8 mouse cellular contexts compared by ENCODE assay signal in the genomic region with DNA sequence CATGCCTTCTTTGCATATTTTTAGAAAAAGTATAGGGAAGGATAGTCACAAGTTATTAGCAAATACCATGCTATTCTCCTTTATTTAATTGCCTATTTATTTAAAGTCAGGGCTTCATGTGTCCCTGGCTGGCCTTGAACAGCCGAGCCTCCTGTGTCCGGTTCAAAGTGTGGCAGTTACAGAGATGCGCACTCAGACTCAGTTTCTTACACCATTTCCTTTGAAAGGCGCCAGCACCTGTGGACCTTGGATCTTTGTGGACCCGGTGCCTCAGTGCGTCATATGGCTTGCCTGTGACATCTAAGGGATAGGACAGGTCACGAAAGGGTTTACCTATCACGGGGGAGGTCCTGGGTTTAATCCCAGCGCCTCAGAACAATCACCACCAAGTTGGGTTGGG. TPM values are rescaled to one million over a fixed set of nuclear protein-coding genes. Genes with fewer than 3 reads are reported as not detected.
DNase-seq lines count a peak whose midpoint lies in the region; ATAC-seq and TF ChIP-seq lines count a peak whose summit lies in the region.

No protein-coding gene starts in this region.

- H3K27ac ChIP-seq in stomach, embryonic 14.5 days (ENCODE audit: low read length) = peak overlapping the region; percentile 63; the same call in 1 of the 2 replicates
- no peak overlapping the region for H3K27ac ChIP-seq in stomach, postnatal 0 days (replicated peaks)
- peak overlapping the region; percentile 66; the same call in 1 of the 2 replicates for H3K27ac ChIP-seq in liver, embryonic 15.5 days (replicated peaks)

- peak overlapping the region; percentile 30 for H3K4me2 ChIP-seq in stomach, embryonic 14.5 days (replicated peaks; ENCODE audit: low read depth, low read length)
- no peak overlapping the region; the same call in 1 of the 2 replicates for H3K4me2 ChIP-seq in stomach, postnatal 0 days (replicated peaks; ENCODE audit: low read depth)
- H3K4me2 ChIP-seq in liver, embryonic 15.5 days = peak overlapping the region; percentile 68

- DNase-seq in cerebellum, adult 11-12 months = peak; percentile 34
- no peak for DNase-seq in cerebellum, postnatal 10 days
- no peak for DNase-seq in stomach, postnatal 0 days (ENCODE audit: low spot score)
- DNase-seq in MN1 (ENCODE audit: low spot score) = no peak
- no peak for DNase-seq in thymus, adult 18-20 months

- H3K9ac ChIP-seq in stomach, embryonic 14.5 days (replicated peaks; ENCODE audit: low read depth, low read length) = no peak overlapping the region
- no peak overlapping the region for H3K9ac ChIP-seq in stomach, postnatal 0 days (ENCODE audit: low read length)
- H3K9ac ChIP-seq in liver, embryonic 15.5 days = peak overlapping the region; percentile 35; the same call in 1 of the 2 replicates

- no peaks in the 10 kb centered on the region for H3K9me3 ChIP-seq in stomach, embryonic 14.5 days (ENCODE audit: control insufficient read depth, low read depth, low read length)
- H3K9me3 ChIP-seq in stomach, postnatal 0 days (ENCODE audit: control insufficient read depth, low read length) = no peaks in the 10 kb centered on the region
- no peaks in the 10 kb centered on the region for H3K9me3 ChIP-seq in liver, embryonic 15.5 days (replicated peaks)

- H3K4me1 ChIP-seq in stomach, embryonic 14.5 days (ENCODE audit: control insufficient read depth, insufficient read depth, low read length) = no peaks in the 10 kb centered on the region
- no peaks in the 10 kb centered on the region for H3K4me1 ChIP-seq in stomach, postnatal 0 days (replicated peaks; ENCODE audit: control insufficient read depth, insufficient read depth)
- H3K4me1 ChIP-seq in liver, embryonic 15.5 days (replicated peaks) = peaks cover 30% of the 10 kb centered on the region

- 47% methylated on average over 9 of the region's 9 CpGs for WGBS in stomach, embryonic 14.5 days
- 43% methylated on average over 9 of the region's 9 CpGs for WGBS in stomach, postnatal 0 days
- 50% methylated on average over 9 of the region's 9 CpGs for WGBS in liver, embryonic 15.5 days (ENCODE audit: insufficient replicate concordance)

- TF ChIP-seq EP300 in stomach, postnatal 0 days (optimal IDR thresholded peaks at IDR 0.05) = no peak

- no peaks in the 10 kb centered on the region for H3K27me3 ChIP-seq in stomach, embryonic 14.5 days (ENCODE audit: control insufficient read depth, insufficient read depth, low read length)
- H3K27me3 ChIP-seq in stomach, postnatal 0 days (ENCODE audit: control insufficient read depth, insufficient read depth, low read length) = no peaks in the 10 kb centered on the region
- H3K27me3 ChIP-seq in liver, embryonic 15.5 days = no peaks in the 10 kb centered on the region

- TF ChIP-seq CTCF in stomach, postnatal 0 days (IDR thresholded peaks at IDR 0.05; ENCODE audit: low read depth) = no peak

- peak overlapping the region; percentile 21; the same call in 1 of the 2 replicates for H3K4me3 ChIP-seq in stomach, embryonic 14.5 days (ENCODE audit: low read depth, low read length)
- H3K4me3 ChIP-seq in stomach, postnatal 0 days (ENCODE audit: low read depth, low read length) = no peak overlapping the region
- H3K4me3 ChIP-seq in liver, embryonic 15.5 days (replicated peaks) = peak overlapping the region; percentile 53

- H3K36me3 ChIP-seq in stomach, embryonic 14.5 days (ENCODE audit: control insufficient read depth, insufficient read depth, low read length) = no peaks in the 10 kb centered on the region
- no peaks in the 10 kb centered on the region for H3K36me3 ChIP-seq in stomach, postnatal 0 days (ENCODE audit: control insufficient read depth, insufficient read depth, low read length)
- no peaks in the 10 kb centered on the region for H3K36me3 ChIP-seq in liver, embryonic 15.5 days (replicated peaks)

- no peak for ATAC-seq in stomach, embryonic 14.5 days (ENCODE audit: insufficient number of reproducible peaks, insufficient read depth, low FRiP score, low read depth)
- ATAC-seq in stomach, postnatal 0 days (ENCODE audit: low FRiP score, low TSS enrichment) = no peak
- no peak for ATAC-seq in liver, embryonic 15.5 days (ENCODE audit: insufficient read depth)
- no peak for ATAC-seq in inflammation-experienced regulatory T-cells, adult 6 months

RNA-seq across cellular contexts. Expression of gene Ddx3x, which starts 49.5 kb away (rescaled TPM):
- 147 and 156 TPM in 2 replicates for polyA plus RNA-seq in stomach, embryonic 14.5 days (2014; fragmentation: Nextera tagmentation; extraction: Ambion mirVana)
- 73.9 and 74.3 TPM in 2 replicates for polyA plus RNA-seq in stomach, postnatal 0 days (2015; fragmentation: Nextera tagmentation; extraction: Ambion mirVana)
- 46.0 and 46.3 TPM in 2 replicates for polyA plus RNA-seq in liver, embryonic 15.5 days (2015; fragmentation: Nextera tagmentation; extraction: Ambion mirVana)
- polyA plus RNA-seq in inflammation-experienced regulatory T-cells, adult 6 months (2017; shearing (Covaris generic)) = 10 to 100 TPM; 34.9 to 48.8 (median 37.7) TPM
